Mouse (Mus musculus): ENCODE measurements around the gene Cryba4. TPM values are rescaled to one million over a fixed set of nuclear protein-coding genes. Genes with fewer than 3 reads are reported as not detected.

Gene Cryba4
- polyA plus RNA-seq (2012; rRNA removed), result 0.67 and 0.97 TPM in 2 replicates

DNA sequence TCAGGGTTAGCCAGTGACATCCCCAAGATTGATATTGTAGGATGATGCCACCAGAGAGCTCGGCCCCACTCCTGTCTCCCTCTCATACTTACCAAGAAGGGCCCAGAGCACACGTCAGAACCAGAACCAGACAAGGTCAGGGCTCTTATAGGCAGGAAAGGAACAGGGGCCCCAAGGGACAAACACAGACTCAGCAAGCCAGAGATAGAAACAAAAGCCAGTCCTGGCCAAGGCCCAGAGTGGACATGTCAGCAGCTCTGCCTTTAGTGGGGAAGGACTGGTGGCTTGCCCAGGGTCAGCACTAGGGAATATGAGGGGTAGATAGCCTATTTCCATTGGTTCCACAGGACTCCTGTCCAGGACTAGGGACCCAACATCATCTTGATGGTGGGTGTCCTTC is at the start of gene Cryba4:
Gene Cryba4 (minus strand): TSS at position 119 of the 400 bp plus-strand sequence.

DNA sequence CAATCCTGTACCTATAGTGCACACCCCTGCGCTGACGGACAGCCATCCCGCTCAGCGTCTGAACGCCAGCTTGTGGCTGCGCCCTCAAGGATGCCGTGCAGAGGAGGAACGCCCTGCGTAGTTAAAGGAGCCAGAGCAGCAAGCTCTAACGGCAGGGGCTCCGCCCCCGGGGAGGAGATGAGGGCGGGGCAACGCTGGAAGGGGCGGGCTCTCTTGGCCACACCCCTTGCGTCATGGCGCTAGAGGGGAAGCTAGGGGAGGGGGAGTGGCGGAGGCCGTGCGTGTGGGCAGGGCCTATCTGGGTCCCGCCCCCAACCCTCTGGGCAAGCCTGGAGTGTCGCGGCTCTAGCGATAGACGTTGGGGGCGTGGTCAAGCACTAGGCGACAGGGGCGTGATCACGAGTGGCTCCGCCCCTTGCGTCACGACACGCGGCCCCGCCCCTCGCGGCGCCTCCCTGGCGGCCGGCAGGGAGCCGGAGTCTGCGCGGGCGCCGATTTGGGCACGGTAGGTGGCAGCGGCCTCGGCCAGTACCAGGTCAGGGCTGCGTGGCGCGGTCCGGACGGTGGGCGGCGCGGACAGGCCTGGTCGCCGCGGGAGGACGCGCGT is 24.1 kb upstream of the Cryba4 start, which contains the start of gene Tpst2:
Gene Tpst2 (plus strand): TSS at position 425 of the 607 bp plus-strand sequence.

DNA sequence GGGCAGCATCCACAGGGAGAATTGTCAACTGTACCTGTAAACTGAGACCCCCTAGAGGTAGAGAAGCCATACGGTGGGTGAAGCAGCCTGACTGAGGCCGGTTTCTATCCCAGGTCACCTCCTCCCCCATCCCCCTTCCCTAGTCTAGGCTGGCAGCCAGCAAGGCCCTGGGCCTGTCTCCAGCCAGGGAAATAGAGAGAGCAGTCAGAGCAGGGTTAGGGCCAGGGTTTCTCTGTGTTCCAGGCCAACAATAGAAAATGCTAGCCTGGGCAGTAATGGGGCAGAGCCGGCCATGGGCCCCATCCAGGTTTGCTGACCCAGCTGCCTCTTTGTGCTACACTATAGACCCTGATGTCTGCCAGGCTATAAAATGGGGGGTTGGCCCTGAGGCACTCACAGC is 3.1 kb upstream of the Cryba4 start, which contains the start of gene Crybb1:
Gene Crybb1 (plus strand): TSS at position 390 of the 400 bp plus-strand sequence.

Other genes starting within 250 kb of the Cryba4 start
- gene Crybb1, start 3.3 kb upstream of the Cryba4 start, polyA plus RNA-seq (2012; rRNA removed), result 0.07 TPM in 1 of 2 replicates, not detected in the other
- 27.3 and 29.9 TPM in 2 replicates for gene Tpst2, start 24.2 kb upstream of the Cryba4 start, polyA plus RNA-seq (2012; rRNA removed)
- 9.9 and 11.0 TPM in 2 replicates for gene Tfip11, start 73.8 kb upstream of the Cryba4 start, polyA plus RNA-seq (2012; rRNA removed)
- 14.0 and 14.5 TPM in 2 replicates for gene Srrd, start 90.5 kb upstream of the Cryba4 start, polyA plus RNA-seq (2012; rRNA removed)
- 13.1 TPM in 2 replicates for gene Hps4, start 90.6 kb upstream of the Cryba4 start, polyA plus RNA-seq (2012; rRNA removed)
- gene Gm6583, start 103.5 kb upstream of the Cryba4 start, polyA plus RNA-seq (2012; rRNA removed), result 0.06 and 0.09 TPM in 2 replicates
- 0.07 TPM in 2 replicates for gene Asphd2, start 142.3 kb upstream of the Cryba4 start, polyA plus RNA-seq (2012; rRNA removed)
- gene Gm6588, start 196.9 kb upstream of the Cryba4 start, polyA plus RNA-seq (2012; rRNA removed), result not detected in 2 replicates

Measured in liver, embryonic 18 days (tissue).